Mouse (Mus musculus) NIH3T3 (cell line): ENCODE measurements around the gene Nudt9.

Experiments used
- DNase-seq: peaks from one replicate; pipeline ENCODE4 v3.0.0-alpha.2; 2012; ENCODE audit warnings: low read depth

Gene Nudt9

DNA sequence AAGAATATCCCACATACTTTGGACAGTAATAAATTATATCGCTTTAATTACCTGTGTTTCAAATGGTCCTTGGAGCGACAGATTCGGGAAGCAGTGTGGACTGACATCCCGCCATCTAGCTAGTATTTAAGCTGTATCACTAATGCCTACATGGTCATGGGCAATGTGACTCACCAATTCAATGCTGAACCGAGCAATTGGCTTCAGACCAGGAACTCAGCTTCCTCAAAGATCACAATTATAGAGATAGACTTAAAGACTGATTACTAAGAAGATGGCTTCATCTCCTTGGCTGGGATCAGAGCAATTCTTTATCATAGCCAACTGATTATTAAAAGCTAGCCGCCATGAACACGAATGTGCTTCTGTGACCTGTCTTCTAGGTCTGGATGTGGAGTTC, 31.4 kb downstream of the Nudt9 start, which contains the start of gene Gm17660:
Gene Gm17660 (minus strand): TSS at position 101 of the 400 bp plus-strand sequence.
- peak; percentile 31 for DNase-seq

DNA sequence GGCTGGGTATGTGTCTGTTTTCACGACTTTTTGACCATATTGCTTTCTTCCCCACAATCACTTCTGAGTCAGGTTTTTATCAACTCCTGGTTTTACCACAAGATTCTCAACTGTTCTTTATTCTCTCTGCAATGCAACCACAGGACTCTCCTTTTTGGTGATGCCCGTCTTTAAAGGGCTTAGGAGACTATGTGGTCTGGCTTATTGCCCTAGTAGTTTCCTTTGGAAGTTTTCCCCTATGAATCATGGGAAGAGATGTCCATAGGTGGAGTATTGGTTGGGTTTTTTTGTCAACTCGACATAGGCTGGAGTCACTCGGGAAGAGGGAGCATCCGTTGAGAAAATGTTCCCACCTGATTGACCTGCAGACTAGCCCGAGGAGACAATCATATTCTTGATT, 34.6 kb downstream of the Nudt9 start:
- DNase-seq: peak; percentile 58

DNA sequence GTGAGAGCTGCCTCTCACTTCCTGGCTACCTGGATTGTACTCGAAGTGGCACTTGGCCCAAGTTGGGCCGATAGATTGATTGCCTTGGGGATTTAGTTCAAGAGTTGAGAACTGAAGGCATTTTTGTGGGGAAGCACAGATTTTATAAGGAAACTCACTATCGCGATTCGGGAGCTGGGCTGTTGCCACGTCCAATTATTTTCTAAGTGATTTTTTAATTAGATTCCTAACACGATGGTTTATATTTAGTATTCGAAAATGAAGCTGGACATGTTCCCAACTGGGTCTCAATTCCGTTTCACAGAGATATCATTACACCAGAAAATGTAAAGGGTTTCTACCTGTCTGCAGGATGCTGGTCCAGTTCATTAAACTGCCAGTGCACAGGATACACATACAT, 39.3 kb downstream of the Nudt9 start:
- no peak for DNase-seq

DNA sequence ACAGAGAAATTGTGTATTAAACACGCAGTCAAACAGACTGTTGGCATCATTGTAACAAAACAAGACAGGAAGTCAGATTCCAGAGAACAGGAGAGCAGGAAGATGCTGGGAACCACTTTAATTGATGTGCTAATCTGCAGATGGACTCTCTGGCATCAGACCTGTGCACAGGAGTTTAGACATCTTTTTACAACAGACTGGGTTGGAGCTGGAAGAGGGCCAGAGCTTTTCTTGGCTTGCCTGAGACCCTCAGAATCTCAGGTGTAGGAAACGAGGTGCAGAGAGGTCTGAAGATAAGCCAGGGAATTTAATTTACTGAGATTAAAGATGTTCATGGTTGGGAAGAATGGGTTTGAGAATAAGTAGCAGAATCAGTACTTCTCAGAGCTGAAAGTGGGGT, 43.6 kb downstream of the Nudt9 start:
- no peak for DNase-seq

DNA sequence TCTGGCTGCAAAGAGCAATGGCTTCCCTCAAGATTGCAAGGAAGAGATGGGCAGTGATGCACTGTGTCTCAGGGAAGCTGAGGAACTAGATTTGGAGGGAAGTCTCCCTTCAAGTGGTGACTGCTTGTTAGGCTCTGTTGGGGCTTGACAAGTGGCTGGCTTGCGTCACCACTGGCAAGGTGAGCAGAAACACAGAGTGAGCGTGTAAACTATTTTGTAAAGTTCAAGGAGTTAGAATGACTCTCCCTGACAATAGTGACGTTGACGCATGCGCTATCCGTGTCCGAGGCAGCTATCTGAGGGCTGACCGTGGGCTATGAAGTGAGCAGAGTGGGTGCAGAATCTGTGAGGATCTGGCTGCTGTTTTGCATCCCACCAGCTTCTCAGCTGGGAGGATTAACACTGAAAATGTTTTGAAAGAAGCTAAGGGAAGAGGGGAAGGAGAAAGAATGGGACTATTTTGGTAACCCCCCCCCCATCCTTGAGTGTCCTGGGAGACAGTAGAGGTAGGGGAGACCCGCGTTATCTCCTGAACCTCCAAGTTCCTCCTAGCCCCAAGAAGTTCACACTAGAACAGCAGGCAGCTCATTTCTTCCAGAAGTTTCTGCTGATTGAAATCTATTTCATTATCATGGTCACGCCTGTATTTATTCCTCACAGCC, 49.4 kb downstream of the Nudt9 start:
- no peak for DNase-seq

DNA sequence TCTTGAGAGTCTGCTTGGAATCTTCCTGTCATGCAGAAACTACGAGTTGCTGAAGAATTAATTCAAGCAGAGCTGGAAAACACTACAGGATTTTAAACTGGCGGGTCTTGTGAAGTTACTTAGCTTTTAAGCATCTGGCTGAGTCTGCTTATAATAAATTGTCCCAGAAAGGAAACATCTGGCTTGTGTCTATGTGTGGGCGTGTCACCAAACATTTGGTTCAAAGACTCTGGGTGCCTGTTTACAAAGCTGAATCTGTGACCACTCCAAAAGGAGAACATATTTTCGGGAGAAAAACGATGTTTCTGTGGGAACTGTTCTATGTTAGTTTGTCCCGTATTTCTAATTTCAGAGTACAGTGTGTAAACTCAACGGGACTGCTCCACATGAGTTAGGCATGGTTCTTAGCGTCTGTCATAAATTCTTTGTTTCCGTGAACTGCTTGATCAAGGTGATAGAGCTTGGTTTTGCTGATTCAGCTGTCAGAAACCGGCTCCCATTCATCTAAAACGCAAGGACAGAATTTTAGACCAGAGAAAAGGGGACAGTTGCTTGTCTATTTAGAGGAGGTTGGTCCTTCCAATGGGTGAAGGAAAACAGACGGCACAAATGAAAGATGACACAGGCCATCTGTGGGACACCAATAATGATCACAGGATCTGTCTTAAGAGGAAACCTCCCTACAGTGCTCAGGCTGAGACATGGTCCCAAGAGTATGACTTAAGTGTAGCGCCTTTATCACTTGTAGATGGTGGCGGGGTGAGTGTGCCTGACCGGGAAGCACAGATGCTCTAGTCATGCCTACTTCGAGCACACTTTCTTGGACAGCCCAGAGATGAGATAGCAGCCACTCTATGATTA, 50.2 kb downstream of the Nudt9 start:
- no peak for DNase-seq

DNA sequence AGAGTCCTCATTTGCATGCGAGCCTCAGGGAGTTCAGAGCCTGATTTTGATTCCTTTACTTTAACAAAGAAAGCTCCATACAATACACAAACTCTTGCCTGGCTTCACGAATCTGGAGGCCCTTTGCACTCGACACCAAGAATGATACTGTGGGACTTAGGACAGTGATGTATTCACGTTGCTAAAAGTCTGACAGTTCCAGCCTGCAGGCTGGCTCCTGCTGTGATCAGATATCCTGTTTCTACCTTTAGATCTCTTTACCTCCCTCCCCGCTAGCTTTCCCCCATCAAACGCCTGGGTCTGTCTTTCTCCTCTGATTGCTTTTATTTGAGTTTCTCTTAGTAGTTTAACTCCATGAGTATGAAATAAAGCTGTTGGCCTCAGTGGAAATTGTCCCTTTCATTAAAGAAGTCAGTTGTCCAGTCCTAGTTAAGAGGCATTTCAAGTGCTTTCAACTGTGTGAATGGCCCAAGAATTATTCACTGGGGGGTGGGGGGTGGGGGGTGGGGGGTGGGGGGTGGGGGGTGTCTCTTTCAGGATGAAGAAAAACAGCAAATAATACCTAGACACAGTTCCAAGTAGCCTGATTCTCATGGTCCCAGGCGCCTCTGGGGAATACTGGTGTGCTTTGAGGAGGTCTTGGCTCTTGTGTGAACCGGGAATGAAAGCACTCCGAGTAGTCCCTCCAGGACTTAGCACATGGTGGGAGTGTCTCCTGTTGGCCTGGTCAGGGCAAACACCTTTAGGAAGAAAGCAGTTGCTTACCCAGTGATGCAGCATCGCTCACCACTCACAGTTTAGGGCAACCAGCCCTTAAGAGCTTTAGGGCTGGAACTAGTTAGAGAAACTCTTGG, 55.8 kb downstream of the Nudt9 start:
- peak; percentile 26 for DNase-seq

DNA sequence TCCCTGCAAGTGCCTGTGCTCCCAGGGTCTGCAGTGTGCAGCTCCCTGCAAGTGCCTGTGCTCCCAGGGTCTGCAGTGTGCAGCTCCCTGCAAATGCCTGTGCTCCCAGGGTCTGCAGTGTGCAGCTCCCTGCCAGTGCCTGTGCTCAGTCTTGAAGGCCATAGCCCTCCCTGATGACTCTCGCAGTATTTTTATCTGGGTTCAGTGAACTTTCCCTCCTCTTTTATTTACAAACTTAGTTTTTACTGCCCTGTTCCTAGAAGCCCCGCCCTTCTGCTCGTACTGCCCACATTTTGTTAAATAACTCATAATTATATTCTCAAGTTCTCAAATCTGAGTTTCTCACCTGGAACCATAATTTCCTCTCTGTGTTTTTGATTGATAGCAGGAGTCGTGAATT, 57.1 kb downstream of the Nudt9 start:
- no peak for DNase-seq

DNA sequence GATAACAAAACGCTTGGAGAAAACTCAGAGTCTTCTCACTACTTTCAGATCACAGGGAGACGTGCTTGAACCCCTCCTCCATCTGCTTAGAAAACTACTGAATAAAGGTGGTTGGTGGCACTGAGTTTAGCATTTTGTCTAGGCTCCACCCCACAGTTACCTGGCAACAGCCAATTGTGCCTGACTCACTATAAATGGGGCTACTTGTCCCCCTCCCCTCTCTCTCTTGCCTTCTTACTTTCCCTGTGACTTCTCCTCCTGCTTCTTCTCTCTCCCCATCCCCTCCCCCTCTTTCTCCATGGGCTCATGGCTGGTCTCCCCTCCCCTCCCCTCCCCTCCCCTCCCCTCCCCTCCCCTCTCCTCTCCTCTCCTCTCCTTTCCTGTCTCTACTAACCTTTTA, 58.0 kb downstream of the Nudt9 start:
- DNase-seq: no peak

DNA sequence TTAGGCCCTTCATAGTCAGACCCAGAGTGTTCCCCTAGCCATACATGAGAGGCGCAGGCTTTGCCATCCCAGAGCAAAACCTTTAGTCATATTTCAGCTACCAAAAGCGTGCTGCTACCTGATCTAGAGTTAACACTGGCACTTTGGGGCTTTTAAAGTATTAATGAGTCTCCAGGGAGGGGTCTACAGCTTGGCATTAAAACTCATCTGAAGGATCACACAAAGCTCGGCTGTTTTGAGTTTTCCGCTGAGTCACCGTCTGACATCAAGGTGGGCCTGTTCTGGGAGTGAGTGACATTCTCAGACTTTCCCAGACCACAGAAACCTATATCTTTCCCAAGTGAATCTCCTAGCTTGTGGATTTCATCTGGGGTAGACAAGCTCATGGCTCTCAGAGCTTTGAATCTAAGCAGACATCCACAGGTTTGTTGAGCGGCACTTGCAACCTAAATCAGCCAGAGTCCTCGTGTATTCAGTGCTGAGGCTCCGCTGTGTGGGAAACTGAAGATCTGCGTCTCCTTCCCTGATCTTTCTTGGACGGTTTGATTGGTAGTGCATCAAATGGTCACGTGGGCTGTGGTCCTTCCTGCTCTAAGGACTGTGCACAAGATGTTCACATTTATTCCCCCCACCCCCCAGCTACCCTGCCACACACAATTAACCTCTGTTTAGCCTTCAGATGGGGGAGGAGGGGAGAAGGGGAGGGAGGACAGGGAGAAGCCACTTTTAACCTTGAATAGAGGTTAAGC, 62.2 kb downstream of the Nudt9 start:
- DNase-seq: no peak

DNA sequence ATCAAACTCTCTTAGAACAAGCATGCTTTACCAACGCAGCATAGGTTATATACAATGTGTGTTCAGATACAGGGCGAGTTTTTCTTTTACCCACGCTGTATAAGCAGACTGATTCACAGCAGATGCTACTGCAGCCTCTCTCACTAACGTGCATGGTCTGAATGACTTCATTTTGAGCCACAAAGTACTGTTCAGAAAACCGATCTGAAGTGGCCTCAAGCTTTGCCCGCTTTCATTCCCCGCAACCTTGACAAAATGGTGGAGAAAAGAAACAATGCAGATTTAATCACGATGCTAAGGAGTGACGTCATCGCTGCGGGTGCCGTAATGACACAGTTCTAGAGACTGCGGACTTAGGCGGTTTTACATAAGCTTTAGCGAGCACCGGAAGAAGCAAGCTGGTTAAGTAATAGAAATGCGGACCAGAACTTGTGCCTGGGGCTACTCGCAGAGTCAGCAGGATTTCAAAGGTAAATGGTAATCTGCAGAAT, 62.8 kb downstream of the Nudt9 start:
- DNase-seq: no peak

DNA sequence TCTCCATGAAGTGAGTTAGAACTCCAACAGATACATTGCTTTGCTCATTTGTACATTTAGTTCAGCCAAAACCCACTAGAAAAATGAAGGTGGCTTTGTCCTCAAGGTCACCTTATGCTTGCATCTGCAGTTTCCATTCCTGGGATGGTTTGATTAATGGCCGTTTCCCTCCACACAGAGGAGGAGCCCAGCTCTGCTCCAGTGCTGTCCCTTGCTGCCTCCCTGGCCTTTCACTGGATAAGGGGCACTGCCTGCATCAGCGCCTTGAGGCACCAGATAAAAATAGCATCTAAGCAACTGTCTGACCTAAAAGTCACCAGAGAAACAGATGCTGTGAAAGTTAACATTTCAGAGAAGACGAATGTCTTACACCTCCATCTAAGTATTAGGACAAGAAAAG, 63.4 kb downstream of the Nudt9 start:
- DNase-seq: no peak

DNA sequence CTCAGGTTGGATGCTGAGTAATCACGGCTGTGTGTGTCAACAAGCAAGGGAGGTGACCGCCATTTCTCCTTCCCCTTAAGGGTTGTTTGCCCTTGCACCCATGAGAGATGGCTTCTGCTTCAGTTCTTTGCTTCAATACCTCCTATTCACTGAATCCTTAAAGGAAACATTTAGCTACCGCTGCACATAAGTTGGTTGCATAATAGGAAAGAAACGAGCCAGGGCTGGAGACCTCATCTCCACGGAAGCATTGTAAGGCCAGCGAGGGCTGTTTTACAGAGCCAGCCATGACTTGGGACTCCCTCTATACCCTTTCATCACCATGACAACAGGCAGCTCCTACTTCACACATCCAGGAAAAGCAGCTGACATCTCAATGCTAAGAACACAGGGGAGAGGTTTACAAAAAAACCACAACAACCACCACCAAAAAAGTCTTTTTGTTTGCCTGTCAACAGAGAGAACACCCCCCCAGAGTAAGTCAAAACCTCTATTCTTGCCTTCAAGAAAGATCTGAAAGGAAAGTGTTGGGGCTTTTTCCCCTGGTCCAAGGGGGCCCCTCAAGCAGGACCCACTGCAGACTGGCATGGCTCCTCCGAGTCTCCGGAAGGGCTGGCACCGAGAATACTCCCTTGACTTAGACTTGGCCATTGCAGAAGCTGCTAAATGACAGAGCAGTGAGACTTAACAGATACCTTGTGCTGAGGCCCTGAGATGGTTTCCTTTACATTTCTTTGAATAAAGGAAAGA, 64.2 kb downstream of the Nudt9 start:
- DNase-seq: no peak

DNA sequence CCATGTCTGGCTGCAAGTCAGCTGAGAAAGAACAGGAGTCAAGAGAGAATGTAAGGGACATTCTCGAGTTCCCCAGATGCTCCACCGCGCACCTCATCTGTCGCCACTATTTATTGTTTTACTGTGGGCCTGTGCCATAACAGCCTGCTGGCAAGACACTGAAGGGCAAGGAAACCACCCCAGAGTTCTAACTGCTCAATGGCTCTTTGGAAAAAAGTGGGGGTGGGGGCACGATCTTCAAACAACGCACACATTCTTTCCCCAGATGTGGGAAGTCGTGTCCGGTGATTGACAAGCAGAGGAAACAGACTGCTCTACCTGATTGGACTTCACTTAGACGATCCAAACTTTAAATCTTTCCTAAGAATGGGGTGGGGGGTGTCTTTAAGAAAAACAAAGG, 65.9 kb downstream of the Nudt9 start:
- DNase-seq: no peak

DNA sequence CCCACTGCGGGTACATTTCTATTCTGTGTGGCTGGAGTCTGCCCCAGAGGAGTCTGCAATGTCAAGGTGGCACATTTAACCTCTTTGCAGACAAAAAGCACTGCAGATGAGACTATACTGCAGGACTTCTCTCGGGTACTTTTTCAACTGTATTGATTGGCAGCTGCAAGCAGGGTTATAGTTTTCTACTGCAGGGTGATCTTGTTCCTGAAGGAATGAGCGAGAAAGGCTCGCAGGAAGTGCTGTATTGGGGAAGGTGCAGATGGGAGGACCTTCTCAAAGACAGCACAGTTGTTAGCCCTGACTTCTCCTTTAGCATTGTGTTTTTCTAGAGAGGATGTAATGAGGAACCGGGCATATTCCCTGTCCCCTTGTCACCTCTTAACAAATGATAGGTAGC, 66.4 kb downstream of the Nudt9 start:
- DNase-seq: no peak

DNA sequence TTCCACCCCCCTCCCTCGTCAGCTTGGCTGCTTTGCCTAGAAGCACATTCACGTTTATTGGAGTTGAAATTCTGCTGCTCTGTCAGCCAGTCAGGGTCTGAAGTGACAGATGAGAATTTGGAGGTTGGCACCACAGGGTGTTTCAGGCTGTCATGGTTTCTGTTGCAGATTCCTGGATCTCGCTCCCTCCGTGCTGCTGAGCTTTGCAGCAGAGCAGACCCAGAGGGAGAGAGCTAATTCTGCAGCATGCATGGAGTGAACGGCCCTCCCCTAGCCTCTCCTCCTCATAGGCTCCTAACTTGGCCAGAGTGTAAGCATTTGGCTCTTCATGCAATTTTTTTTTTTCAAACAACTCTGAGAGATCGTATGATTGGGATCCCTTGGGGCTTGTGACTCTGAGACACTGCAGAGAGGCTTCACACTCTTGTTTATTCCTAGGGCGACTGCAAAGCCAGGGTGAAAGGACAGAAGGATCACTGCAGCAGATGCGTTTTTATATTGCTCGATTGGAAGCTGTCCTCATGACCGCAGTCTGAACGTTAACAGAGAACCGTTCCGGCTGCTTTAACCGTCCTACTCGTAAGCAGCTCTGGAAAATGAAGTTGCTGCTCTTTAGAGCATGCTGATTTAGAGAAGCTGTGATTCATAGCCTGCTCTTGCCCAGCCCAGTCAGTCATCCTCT, 67.5 kb downstream of the Nudt9 start, which contains the start of gene Sparcl1:
Gene Sparcl1 (minus strand): TSS at position 243 of the 682 bp plus-strand sequence.
- peak; percentile 83 for DNase-seq
